Mouse (Mus musculus) CD8-positive naive resting alpha-beta T cell, adult 57 days (primary cell): ENCODE results near the gene Rdm1. TPM values are rescaled to one million over a fixed set of nuclear protein-coding genes. Genes with fewer than 3 reads are reported as not detected.

Experiments used
- total RNA-seq: library from RNA; stranded (reverse); gene quantifications from one replicate; pipeline ENCODE4 v1.2.4, GENCODE M21; 2023

The Rdm1 gene
- 33.6 TPM for total RNA-seq

DNA sequence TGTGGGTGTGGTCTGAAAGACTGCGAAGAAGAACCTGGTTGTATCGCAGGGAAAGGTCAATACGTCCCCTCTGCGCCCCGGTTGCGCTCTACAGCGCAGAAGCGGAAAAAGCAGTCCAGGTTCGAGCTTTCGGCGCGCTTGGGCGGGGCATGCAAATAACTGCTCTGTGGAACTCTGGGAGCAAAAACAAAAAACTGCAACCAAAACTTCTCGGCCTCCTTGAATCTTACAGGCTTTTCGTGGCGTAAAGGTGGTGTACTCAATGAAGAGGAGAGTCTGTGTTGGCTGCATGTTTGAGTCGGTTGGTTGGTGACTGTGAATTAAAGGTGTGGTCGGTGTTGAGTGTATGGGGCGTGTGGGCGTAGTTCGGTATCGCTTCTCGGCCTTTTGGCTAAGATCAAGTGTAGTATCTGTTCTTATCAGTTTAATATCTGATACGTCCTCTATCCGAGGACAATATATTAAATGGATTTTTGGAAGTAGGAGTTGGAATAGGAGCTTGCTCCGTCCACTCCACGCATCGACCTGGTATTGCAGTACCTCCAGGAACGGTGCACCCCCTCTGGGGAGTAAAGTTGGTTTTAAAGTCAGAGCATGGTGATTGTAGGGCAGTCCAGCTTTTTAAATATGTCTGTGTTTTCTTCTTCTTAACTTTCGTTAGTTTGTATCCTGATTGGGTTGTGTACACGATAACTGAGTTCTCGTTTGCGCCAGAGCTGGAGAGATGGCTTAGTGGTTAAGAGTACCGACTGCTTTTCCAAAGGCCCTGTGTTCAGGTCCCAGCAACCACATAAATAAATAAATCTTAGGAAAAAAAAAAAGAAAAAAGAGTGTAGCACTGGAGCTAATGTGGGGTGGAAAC lies at the start of gene Rdm1:
Gene Rdm1 (plus strand): TSS at position 201 of the 862 bp plus-strand sequence.

GRCm38 (mm10) chr11:101582054-101583035 lies 44.6 kb upstream of the Rdm1 start, which contains the start of gene Tmem106a:
TSS of gene Tmem106a (plus strand) at chr11:101582242.

GRCm38 (mm10) chr11:101599156-101599555 lies 27.8 kb upstream of the Rdm1 start, which contains the start of gene Gm11634:
TSS of gene Gm11634 (minus strand) at chr11:101599256.

GRCm38 (mm10) chr11:101664825-101665635 lies 38.0 kb downstream of the Rdm1 start, which contains the start of gene Arl4d:
TSS of gene Arl4d (plus strand) at chr11:101665541.

Other genes with a start within 250 kb of the Rdm1 start
- 23.4 TPM for gene Aarsd1, start 209.6 kb upstream of the Rdm1 start, total RNA-seq
- 2.0 TPM for gene Gm27029, start 202.4 kb upstream of the Rdm1 start, total RNA-seq
- 23.9 TPM for gene Rundc1, start 202.1 kb upstream of the Rdm1 start, total RNA-seq
- 7.1 TPM for gene Ptges3l, start 201.9 kb upstream of the Rdm1 start, total RNA-seq
- 134 TPM for gene Rpl27, start 184.9 kb upstream of the Rdm1 start, total RNA-seq
- gene Ifi35, start 178.8 kb upstream of the Rdm1 start, total RNA-seq, result 60.5 TPM
- gene Rnd2, start 162.2 kb upstream of the Rdm1 start, total RNA-seq, result not detected
- 15.0 TPM for gene Vat1, start 161.0 kb upstream of the Rdm1 start, total RNA-seq
- 2.5 TPM for gene Brca1, start 75.2 kb upstream of the Rdm1 start, total RNA-seq
- 132 TPM for gene Nbr1, start 75.0 kb upstream of the Rdm1 start, total RNA-seq
- gene Tmem106a, start 45.0 kb upstream of the Rdm1 start, total RNA-seq, result 7.7 TPM
- not detected for gene Gm11634, start 27.9 kb upstream of the Rdm1 start, total RNA-seq
- 4.0 TPM for gene Arl4d, start 38.3 kb downstream of the Rdm1 start, total RNA-seq
- 74.8 TPM for gene Dhx8, start 105.7 kb downstream of the Rdm1 start, total RNA-seq
- gene Etv4, start 158.2 kb downstream of the Rdm1 start, total RNA-seq, result not detected